ENCODE assay signal across 8 mouse cellular contexts in the genomic region with DNA sequence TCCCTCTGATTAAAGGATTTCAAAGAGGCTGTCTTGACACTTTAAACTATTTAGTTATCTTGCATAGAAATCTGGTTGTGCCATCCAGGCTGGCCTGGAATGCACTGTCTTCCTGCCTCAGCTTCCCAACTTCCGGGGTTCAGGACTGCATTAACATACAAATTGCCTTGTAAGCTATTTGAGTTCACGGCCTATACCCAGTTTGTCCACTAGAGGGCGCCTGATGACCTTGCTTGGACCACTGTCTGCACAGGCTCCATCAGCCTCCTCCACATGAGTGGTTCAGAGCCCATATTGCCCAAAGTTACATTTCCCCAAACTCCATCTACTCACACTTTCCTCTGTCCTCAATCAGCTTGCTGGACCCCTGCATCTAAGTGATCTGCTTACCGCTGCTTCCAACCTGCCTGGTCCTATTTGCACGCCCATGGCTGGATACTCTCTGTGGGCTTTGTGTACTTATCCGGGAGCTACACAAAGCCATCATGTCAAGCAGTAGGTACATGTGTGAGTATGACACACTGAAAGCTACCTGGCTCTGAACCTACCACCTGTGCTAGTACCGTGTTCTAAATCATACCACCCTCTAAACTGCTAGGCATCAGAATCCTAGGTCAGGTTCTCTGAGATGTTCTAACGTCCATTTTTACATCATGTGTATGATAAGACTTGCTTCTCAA. TPM values are rescaled to one million over a fixed set of nuclear protein-coding genes. Genes with fewer than 3 reads are reported as not detected.
DNase-seq lines count a peak whose midpoint lies in the region; ATAC-seq lines count a peak whose summit lies in the region.

No protein-coding gene starts in this region.

- peak; percentile 75 for DNase-seq in WW6 (ENCODE audit: low read depth, low spot score)
- DNase-seq in cerebellum, postnatal 25 days, result peak; percentile 81 to 89
- peak; percentile 84 to 93 for DNase-seq in frontal cortex, postnatal 36 days (ENCODE audit: low spot score in 2 of 2)
- DNase-seq in left cerebral cortex, adult 11 months (ENCODE audit: low spot score), result peak; percentile 84
- peak; percentile 91 for DNase-seq in right cerebral cortex, adult 2 months (ENCODE audit: low spot score in 2 of 2)
- peak; percentile 69 for DNase-seq in urinary bladder, adult 2 months (ENCODE audit: low spot score)

- peak; percentile 88 for ATAC-seq in hindbrain, embryonic 16.5 days
- ATAC-seq in megakaryocyte, adult 5-6 weeks (ENCODE audit: poor library complexity, severe bottlenecking), result peak; percentile 90

- no peak overlapping the region for H3K27ac ChIP-seq in hindbrain, embryonic 16.5 days (ENCODE audit: low read depth, low read length)

- H3K4me2 ChIP-seq in hindbrain, embryonic 16.5 days (ENCODE audit: low read length), result no peak overlapping the region

- H3K36me3 ChIP-seq in hindbrain, embryonic 16.5 days (ENCODE audit: control insufficient read depth, insufficient read depth, low read length), result no peaks in the 10 kb centered on the region

- no peaks in the 10 kb centered on the region for H3K27me3 ChIP-seq in hindbrain, embryonic 16.5 days (replicated peaks; ENCODE audit: control insufficient read depth, insufficient read depth, low read length)

- no peak overlapping the region for H3K9ac ChIP-seq in hindbrain, embryonic 16.5 days (ENCODE audit: low read depth, low read length)

- no peaks in the 10 kb centered on the region for H3K4me1 ChIP-seq in hindbrain, embryonic 16.5 days (ENCODE audit: control insufficient read depth, insufficient read depth, low read depth, low read length)

- WGBS in hindbrain, embryonic 16.5 days, result 55% methylated on average over 8 of the region's 8 CpGs

- H3K4me3 ChIP-seq in hindbrain, embryonic 16.5 days (ENCODE audit: low read length), result no peak overlapping the region

- no peaks in the 10 kb centered on the region for H3K9me3 ChIP-seq in hindbrain, embryonic 16.5 days (ENCODE audit: control insufficient read depth, low read length)

RNA-seq across cellular contexts. Expression of a gene that starts 41.2 kb away (rescaled TPM):
- 42.8 and 47.9 TPM in 2 replicates for polyA plus RNA-seq in hindbrain, embryonic 16.5 days (2015; fragmentation: Nextera tagmentation; extraction: Ambion mirVana)
- 8.4 and 9.3 TPM in 2 replicates for total RNA-seq in megakaryocyte, adult 5-6 weeks (2015)
- total RNA-seq in megakaryocyte, adult 5-6 weeks (2017), result 13.4 and 14.5 TPM in 2 replicates
- polyA plus RNA-seq in urinary bladder, adult 2 months (2012; rRNA removed), result 21.7 and 24.2 TPM in 2 replicates

RNA-seq across cellular contexts. Expression of a gene that starts 41.3 kb away (rescaled TPM):
- 15.6 and 17.4 TPM in 2 replicates for polyA plus RNA-seq in hindbrain, embryonic 16.5 days (2015; fragmentation: Nextera tagmentation; extraction: Ambion mirVana)
- 19.4 and 22.3 TPM in 2 replicates for total RNA-seq in megakaryocyte, adult 5-6 weeks (2015)
- total RNA-seq in megakaryocyte, adult 5-6 weeks (2017), result 12.3 and 13.5 TPM in 2 replicates
- polyA plus RNA-seq in urinary bladder, adult 2 months (2012; rRNA removed), result 22.2 and 23.2 TPM in 2 replicates

RNA-seq across cellular contexts. Expression of a gene that starts 57.1 kb away (rescaled TPM):
- 27.1 and 30.9 TPM in 2 replicates for polyA plus RNA-seq in hindbrain, embryonic 16.5 days (2015; fragmentation: Nextera tagmentation; extraction: Ambion mirVana)
- 0.64 TPM in 1 of 2 replicates, not detected in the other for total RNA-seq in megakaryocyte, adult 5-6 weeks (2015)
- 1.0 and 1.4 TPM in 2 replicates for total RNA-seq in megakaryocyte, adult 5-6 weeks (2017)
- polyA plus RNA-seq in urinary bladder, adult 2 months (2012; rRNA removed), result 96.7 and 120 TPM in 2 replicates
